Comparison of ENCODE assay signal across 17 mouse cellular contexts in genomic region chr11:72367934-72368674, GRCm38 (mm10). TPM values are rescaled to one million over a fixed set of nuclear protein-coding genes. Genes with fewer than 3 reads are reported as not detected.
DNase-seq lines count a peak whose midpoint lies in the region; ATAC-seq and TF ChIP-seq lines count a peak whose summit lies in the region.
"Had no signal": no experiment of that assay in that cellular context is flagged by ENCODE, and none has a peak within 500 bp of the region (broad histone marks: within the 10 kb centered on the region; RNA-seq: fewer than 3 reads in every experiment).

No protein-coding gene starts in this region.

- no peak overlapping the region for H3K4me2 ChIP-seq in lung, embryonic 14.5 days
- no peak overlapping the region for H3K4me2 ChIP-seq in embryonic facial prominence, embryonic 14.5 days (ENCODE audit: low read depth, low read length)
- H3K4me2 ChIP-seq: heart, embryonic 13.5 days; limb, embryonic 13.5 days; midbrain, embryonic 12.5 days had no signal

- no peak for TF ChIP-seq CTCF in gastrocnemius, adult 2 months (IDR thresholded peaks at IDR 0.05)
- TF ChIP-seq CTCF in lung, embryonic 14.5 days (IDR thresholded peaks at IDR 0.05; ENCODE audit: low read depth), result no peak

- no peaks in the 10 kb centered on the region for H3K9me3 ChIP-seq in lung, embryonic 14.5 days (ENCODE audit: low read depth, low read length)
- H3K9me3 ChIP-seq in embryonic facial prominence, embryonic 14.5 days (ENCODE audit: control insufficient read depth, low read length), result no peaks in the 10 kb centered on the region
- H3K9me3 ChIP-seq: heart, embryonic 13.5 days; limb, embryonic 13.5 days; midbrain, embryonic 12.5 days had no signal

- H3K4me1 ChIP-seq in lung, embryonic 14.5 days (ENCODE audit: insufficient read depth), result peaks cover 16% of the 10 kb centered on the region
- peaks cover 10% of the 10 kb centered on the region; the same call in 1 of the 2 replicates for H3K4me1 ChIP-seq in embryonic facial prominence, embryonic 14.5 days (ENCODE audit: control insufficient read depth, insufficient read depth, low read length)
- H3K4me1 ChIP-seq: midbrain, embryonic 12.5 days had no signal

- no peaks in the 10 kb centered on the region for H3K36me3 ChIP-seq in lung, embryonic 14.5 days (ENCODE audit: insufficient read depth)
- H3K36me3 ChIP-seq in embryonic facial prominence, embryonic 14.5 days (ENCODE audit: control insufficient read depth, insufficient read depth, low read length), result no peaks in the 10 kb centered on the region
- H3K36me3 ChIP-seq: heart, embryonic 13.5 days; limb, embryonic 13.5 days; midbrain, embryonic 12.5 days had no signal

- H3K27ac ChIP-seq in gastrocnemius, adult 2 months, result peak overlapping the region; percentile 72
- no peak overlapping the region for H3K27ac ChIP-seq in lung, embryonic 14.5 days (ENCODE audit: low read depth)
- no peak overlapping the region for H3K27ac ChIP-seq in embryonic facial prominence, embryonic 14.5 days (replicated peaks; ENCODE audit: low read depth, low read length)
- H3K27ac ChIP-seq: heart, embryonic 13.5 days; limb, embryonic 13.5 days; liver, embryonic 14.5 days; midbrain, embryonic 12.5 days had no signal

- intact Hi-C loops in gastrocnemius, adult 2 months (cut with DNase I), result no loop called here

- peak; percentile 58 for DNase-seq in gastrocnemius, adult 2 months
- DNase-seq in gastrocnemius, adult 18-20 months (ENCODE audit: low spot score), result no peak
- DNase-seq in lung, embryonic 14.5 days, result peak; percentile 40
- DNase-seq in lung, adult 18-20 months, result no peak
- peak; percentile 76 for DNase-seq in embryonic facial prominence, embryonic 14.5 days (ENCODE audit: low spot score)
- peak; percentile 52 for DNase-seq in lung, postnatal 36 days
- no peak for DNase-seq in heart, adult 11 months
- DNase-seq: heart, postnatal 36 days; kidney, adult 8-10 months; kidney, postnatal 25 days had no signal

- H3K27me3 ChIP-seq in lung, embryonic 14.5 days (ENCODE audit: insufficient read depth, low read length), result no peaks in the 10 kb centered on the region
- no peaks in the 10 kb centered on the region for H3K27me3 ChIP-seq in embryonic facial prominence, embryonic 14.5 days (replicated peaks; ENCODE audit: control insufficient read depth, insufficient read depth, low read length)
- H3K27me3 ChIP-seq: heart, embryonic 13.5 days; limb, embryonic 13.5 days; midbrain, embryonic 12.5 days had no signal

- H3K4me3 ChIP-seq in gastrocnemius, adult 2 months, result peak overlapping the region; percentile 15
- H3K4me3 ChIP-seq in lung, embryonic 14.5 days (ENCODE audit: low read depth, low read length), result no peak overlapping the region
- no peak overlapping the region for H3K4me3 ChIP-seq in embryonic facial prominence, embryonic 14.5 days (ENCODE audit: low read depth, low read length)
- H3K4me3 ChIP-seq: heart, embryonic 13.5 days; limb, embryonic 13.5 days; midbrain, embryonic 12.5 days had no signal

- WGBS in lung, embryonic 14.5 days, result 53% methylated on average over 11 of the region's 11 CpGs
- 27% methylated on average over 11 of the region's 11 CpGs for WGBS in embryonic facial prominence, embryonic 14.5 days

- peak; percentile 35; the same call in 1 of the 2 replicates for ATAC-seq in lung, embryonic 14.5 days (ENCODE audit: insufficient read depth)
- ATAC-seq in embryonic facial prominence, embryonic 14.5 days (ENCODE audit: low read depth), result no peak

- no peak overlapping the region for H3K9ac ChIP-seq in lung, embryonic 14.5 days
- no peak overlapping the region for H3K9ac ChIP-seq in embryonic facial prominence, embryonic 14.5 days (ENCODE audit: low read depth, low read length)
- H3K9ac ChIP-seq: limb, embryonic 13.5 days; liver, embryonic 14.5 days; midbrain, embryonic 12.5 days had no signal

RNA-seq across cellular contexts. Expression of gene Tekt1, which starts 5.9 kb away (rescaled TPM):
- 1 to 10 TPM in 1 of 2 experiments, under 1 TPM in 1; 0.33 to 2.6 TPM for total RNA-seq in gastrocnemius, adult 2 months (2021)
- 1 to 10 TPM; 1.6 to 3.4 TPM for total RNA-seq in gastrocnemius, adult 18-20 months (2021)
- 6.1 and 6.5 TPM in 2 replicates for polyA plus RNA-seq in lung, embryonic 14.5 days (2014; fragmentation: Nextera tagmentation; extraction: Ambion mirVana)
- 6.2 and 12.5 TPM in 2 replicates for polyA plus RNA-seq in embryonic facial prominence, embryonic 14.5 days (2014; fragmentation: Nextera tagmentation; extraction: Ambion mirVana)
- total RNA-seq: heart, postnatal 36 days had no signal
- polyA plus RNA-seq: liver, embryonic 14.5 days had no signal

RNA-seq across cellular contexts. Expression of gene Smtnl2, which starts 43.4 kb away (rescaled TPM):
- 100 to 1,000 TPM; 238 to 342 TPM for total RNA-seq in gastrocnemius, adult 2 months (2021)
- 100 to 1,000 TPM; 311 to 327 TPM for total RNA-seq in gastrocnemius, adult 18-20 months (2021)
- polyA plus RNA-seq in lung, embryonic 14.5 days (2014; fragmentation: Nextera tagmentation; extraction: Ambion mirVana), result 107 and 122 TPM in 2 replicates
- polyA plus RNA-seq in embryonic facial prominence, embryonic 14.5 days (2014; fragmentation: Nextera tagmentation; extraction: Ambion mirVana), result 24.8 and 26.7 TPM in 2 replicates

RNA-seq across cellular contexts. Expression of gene Fbxo39, which starts 53.9 kb away (rescaled TPM):
- not detected for total RNA-seq in gastrocnemius, adult 2 months (2021)
- total RNA-seq in gastrocnemius, adult 18-20 months (2021), result not detected
- not detected in 2 replicates for polyA plus RNA-seq in lung, embryonic 14.5 days (2014; fragmentation: Nextera tagmentation; extraction: Ambion mirVana)
- not detected in 2 replicates for polyA plus RNA-seq in embryonic facial prominence, embryonic 14.5 days (2014; fragmentation: Nextera tagmentation; extraction: Ambion mirVana)
- total RNA-seq: adrenal gland, postnatal 4 days; heart, postnatal 36 days had no signal
- polyA plus RNA-seq: embryonic facial prominence, embryonic 11.5 days; forebrain, embryonic 11.5 days; heart, embryonic 13.5 days; limb, embryonic 13.5 days; liver, embryonic 14.5 days; midbrain, embryonic 12.5 days had no signal

Comparison
In these comparisons a context has a peak if more than half of its experiments do, and no peak if none do; other contexts are left out.
1. DNase-seq: peak in gastrocnemius, adult 2 months (single experiment), lung, embryonic 14.5 days (single experiment), embryonic facial prominence, embryonic 14.5 days (single experiment) and lung, postnatal 36 days (single experiment); none in gastrocnemius, adult 18-20 months (single experiment), lung, adult 18-20 months (0 of 2) and heart, adult 11 months (single experiment).